Mouse (Mus musculus) liver, postnatal 0 days (tissue): ENCODE results near the gene Fam214b. TPM values are rescaled to one million over a fixed set of nuclear protein-coding genes. Genes with fewer than 3 reads are reported as not detected.
A peak's percentile ranks its signal among the peaks of the same experiment; 100 is the strongest.

Experiments used
- ATAC-seq: fragments of 200-750 bp; cut with Nextera tagmentation; 2 replicates; pipeline ENCODE4 v1.8.0; 2017; ENCODE audit warnings: mild to moderate bottlenecking, moderate library complexity
- DNase-seq: peaks from one replicate; pipeline ENCODE4 v3.0.0-alpha.2; 2016
- H3K27ac ChIP-seq: fragments of 300-500 bp; sonication (generic); 2 replicates; pipeline ENCODE4 v1.5.1; 2014; ENCODE audit warnings: antibody characterized with exemption, moderate library complexity, mild to moderate bottlenecking, low read depth
- H3K27me3 ChIP-seq: fragments of 300-500 bp; sonication (generic); 2 replicates; pipeline ENCODE4 v1.6.1; 2014; ENCODE audit warnings: low read length, control low read depth, mixed read lengths; ENCODE audit not compliant: insufficient read depth
- H3K36me3 ChIP-seq: fragments of 300-500 bp; sonication (generic); replicated peaks from 2 replicates; pipeline ENCODE4 v1.6.1; 2014; ENCODE audit warnings: mild to moderate bottlenecking, control low read depth, low read length, moderate library complexity, mixed read lengths; ENCODE audit not compliant: insufficient read depth
- H3K4me1 ChIP-seq: fragments of 300-500 bp; sonication (generic); 2 replicates; pipeline ENCODE4 v1.6.1; 2014; ENCODE audit warnings: antibody characterized with exemption, mild to moderate bottlenecking, control low read depth; ENCODE audit not compliant: insufficient read depth
- H3K4me2 ChIP-seq: fragments of 300-500 bp; sonication (generic); 2 replicates; pipeline ENCODE4 v1.6.1; 2014; ENCODE audit warnings: low read depth, mild to moderate bottlenecking, low read length, moderate library complexity, mixed read lengths
- H3K4me3 ChIP-seq: fragments of 300-500 bp; sonication (generic); 2 replicates; pipeline ENCODE4 v1.5.1; 2014; ENCODE audit warnings: low read depth, low read length
- H3K9ac ChIP-seq: fragments of 300-500 bp; sonication (generic); replicated peaks from 2 replicates; pipeline ENCODE4 v1.6.1; 2014; ENCODE audit warnings: mild to moderate bottlenecking, moderate library complexity
- H3K9me3 ChIP-seq: fragments of 300-500 bp; sonication (generic); 2 replicates; pipeline ENCODE4 v1.6.1; 2016; ENCODE audit warnings: mild to moderate bottlenecking, control low read depth, low read length, mixed read lengths
- CTCF ChIP-seq: sonication (generic); IDR thresholded peaks from 2 replicates; pipeline ENCODE4 v1.5.1; 2016; ENCODE audit warnings: antibody characterized with exemption, low read depth
- EP300 ChIP-seq: IDR thresholded peaks from 2 replicates; pipeline ENCODE4 v1.6.1; 2016; ENCODE audit warnings: antibody characterized with exemption, low read depth, mild to moderate bottlenecking
- WGBS: fragments of 180-500 bp; shearing (Covaris S2); extraction: QIAGEN DNeasy Blood & Tissue Kit; methylation state at CpG from one replicate; pipeline ENCODE4 v1.1.7; 2014; ENCODE audit not compliant: insufficient replicate concordance; 5-methylcytosine and 5-hydroxymethylcytosine counted together
- polyA plus RNA-seq: library from polyadenylated mRNA; unstranded; fragments of >200 nt; fragmentation: Nextera tagmentation; extraction: Ambion mirVana; gene quantifications from 2 replicates; pipeline ENCODE4 v1.2.1, GENCODE M21; 2015

Fam214b gene
- polyA plus RNA-seq, 1 experiment from 2014 or later = 11.7 TPM

GRCm38 (mm10) chr4:43040881-43041547, 5.0 kb downstream of the Fam214b start:
- Histone ChIP-seq H3K36me3 (peaks cover 9% of the 10 kb centered on the region), H3K9ac (no peak overlapping the region), H3K9me3 (no peaks in the 10 kb centered on the region), H3K4me3 (no peak overlapping the region), H3K27me3 (no peaks in the 10 kb centered on the region), H3K27ac (peak overlapping the region; percentile 1; the same call in 1 of the 2 replicates), H3K4me1 (peaks cover 55% of the 10 kb centered on the region), H3K4me2 (no peak overlapping the region)
- 70% methylated on average over 9 of the region's 9 CpGs for WGBS
- DNase-seq = no peak
- ATAC-seq = no peak
- TF ChIP-seq CTCF (no peak), EP300 (no peak)

- TF ChIP-seq CTCF = peak; percentile 22; the same call in 1 of the 2 replicates
- no peak; the same call in 1 of the 2 replicates for TF ChIP-seq EP300
- ATAC-seq (peak; percentile 96), DNase-seq (peak; percentile 97)
- Histone ChIP-seq H3K9ac (peak overlapping the region; percentile 83), H3K27ac (peak overlapping the region; percentile 87), H3K27me3 (no peaks in the 10 kb centered on the region), H3K36me3 (peaks cover 15% of the 10 kb centered on the region), H3K9me3 (no peaks in the 10 kb centered on the region), H3K4me3 (peak overlapping the region; percentile 68), H3K4me2 (peak overlapping the region; percentile 84), H3K4me1 (peaks cover 54% of the 10 kb centered on the region)
- under 1% methylated on average over 19 of the region's 25 CpGs for WGBS
These were observed 5.9 kb downstream of the Fam214b start for GRCm38 (mm10) chr4:43040114-43040572.

GRCm38 (mm10) chr4:43039609-43040008, 6.4 kb downstream of the Fam214b start:
- Histone ChIP-seq H3K4me3 (peak overlapping the region; percentile 68), H3K27ac (peak overlapping the region; percentile 87), H3K36me3 (peaks cover 20% of the 10 kb centered on the region), H3K4me2 (peak overlapping the region; percentile 84), H3K4me1 (peaks cover 49% of the 10 kb centered on the region), H3K9ac (peak overlapping the region; percentile 83), H3K9me3 (no peaks in the 10 kb centered on the region), H3K27me3 (no peaks in the 10 kb centered on the region)
- WGBS = 4% methylated on average over 11 of the region's 11 CpGs
- ATAC-seq = peak; percentile 12
- TF ChIP-seq EP300 = no peak
- no peak for TF ChIP-seq CTCF
- no peak for DNase-seq

- H3K36me3 ChIP-seq = peaks cover 28% of the 10 kb centered on the region
- ATAC-seq = peak; percentile 9
- H3K9me3 ChIP-seq = no peaks in the 10 kb centered on the region
- peak; percentile 58 for DNase-seq
- peaks cover 41% of the 10 kb centered on the region for H3K4me1 ChIP-seq
- WGBS = 51% methylated on average over 15 of the region's 15 CpGs
- H3K27me3 ChIP-seq = no peaks in the 10 kb centered on the region
- TF ChIP-seq CTCF (no peak), EP300 (no peak)
- H3K4me3 ChIP-seq = peak overlapping the region; percentile 68
- H3K9ac ChIP-seq = peak overlapping the region; percentile 83
- peak overlapping the region; percentile 87 for H3K27ac ChIP-seq
- peak overlapping the region; percentile 84 for H3K4me2 ChIP-seq
These were observed 7.2 kb downstream of the Fam214b start for GRCm38 (mm10) chr4:43038567-43039495.

GRCm38 (mm10) chr4:43037860-43038566, 8.0 kb downstream of the Fam214b start:
- H3K4me2 ChIP-seq = peak overlapping the region; percentile 84
- peak overlapping the region; percentile 83 for H3K9ac ChIP-seq
- DNase-seq (peak; percentile 84), ATAC-seq (peak; percentile 40)
- peaks cover 31% of the 10 kb centered on the region for H3K36me3 ChIP-seq
- TF ChIP-seq EP300 = peak; percentile 96
- TF ChIP-seq CTCF = no peak
- no peaks in the 10 kb centered on the region for H3K9me3 ChIP-seq
- WGBS = 16% methylated on average over 4 of the region's 4 CpGs
- H3K4me3 ChIP-seq = peak overlapping the region; percentile 68
- peaks cover 37% of the 10 kb centered on the region for H3K4me1 ChIP-seq
- peak overlapping the region; percentile 87 for H3K27ac ChIP-seq
- H3K27me3 ChIP-seq = no peaks in the 10 kb centered on the region
